Mouse (Mus musculus) left cerebral cortex, postnatal 14 days (tissue): ENCODE data around the gene Olfr1058. TPM values are rescaled to one million over a fixed set of nuclear protein-coding genes. Genes with fewer than 3 reads are reported as not detected.
"Not testable (repeated sequence)": the region's sequence is repeated elsewhere in the genome, so short reads cannot be mapped to it uniquely, and the experiment has no call there.

Experiments
- DNase-seq, 2 experiments: peaks; one replicate each; pipeline ENCODE4 v3.0.0; 2021 to 2022; ENCODE audit warnings: low spot score in 2 of 2, mixed read lengths in 1 of 2
- intact Hi-C: fragments of 180-260 bp; cut with DNase I; formaldehyde crosslinking; loops from one replicate; pipeline ENCODE4 v1.15.1; 2025
- long read RNA-seq, 2 experiments: library from polyadenylated mRNA; stranded (forward); transcript quantifications; one replicate each; pipeline ENCODE4 v2.0.0; 2021
- total RNA-seq, 2 experiments: library from RNA; stranded (reverse); gene quantifications; 2 replicates each; pipeline ENCODE4 v1.2.3; 2021

The Olfr1058 gene
- not detected for total RNA-seq
- long read RNA-seq, experiment 1, result 0 reads
- long read RNA-seq, experiment 2, result 0 reads

DNA sequence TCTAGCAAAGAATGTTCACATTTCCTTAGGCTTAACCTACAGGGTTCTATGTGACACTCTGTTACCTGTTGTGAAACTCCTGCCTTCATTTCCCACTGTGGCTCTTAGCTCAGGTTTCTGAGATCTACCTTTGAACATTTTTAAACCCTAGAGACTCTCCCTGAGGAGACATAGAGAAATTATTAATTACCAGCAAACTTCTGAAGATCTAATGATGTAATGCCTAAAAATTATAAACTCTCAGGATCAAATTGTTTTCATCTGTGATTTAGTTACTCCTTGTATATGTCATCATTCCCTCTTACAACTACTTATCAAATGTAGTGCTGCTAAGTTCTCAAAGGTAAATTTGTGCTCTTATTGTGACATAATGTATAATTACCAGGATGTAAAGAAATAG lies at the start of gene Olfr1058:
Olfr1058 (minus strand) TSS at position 101 of the 400 bp plus-strand sequence.
- intact Hi-C loops, DNase-seq: not testable (repeated sequence)

DNA sequence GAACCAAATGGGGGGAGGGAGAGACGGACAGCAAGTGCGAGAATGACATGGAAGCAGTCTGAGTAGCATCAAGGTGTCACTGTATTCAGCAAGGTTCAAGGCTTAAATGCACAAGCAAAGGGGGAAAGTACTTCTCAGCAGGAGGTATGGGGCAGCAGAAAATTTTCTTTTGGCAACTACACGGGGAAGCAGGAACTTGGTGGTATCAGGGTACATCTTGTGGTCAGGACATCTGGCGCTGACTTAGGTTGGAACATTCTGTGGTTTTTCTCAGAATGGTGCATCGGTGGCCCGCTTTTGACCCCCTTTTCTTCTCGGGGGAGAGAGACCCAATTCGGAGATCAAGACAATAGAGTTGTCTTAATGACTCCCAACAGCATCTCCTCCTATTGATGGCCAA lies 40.1 kb upstream of the Olfr1058 start:
- intact Hi-C loops, DNase-seq: not testable (repeated sequence)

DNA sequence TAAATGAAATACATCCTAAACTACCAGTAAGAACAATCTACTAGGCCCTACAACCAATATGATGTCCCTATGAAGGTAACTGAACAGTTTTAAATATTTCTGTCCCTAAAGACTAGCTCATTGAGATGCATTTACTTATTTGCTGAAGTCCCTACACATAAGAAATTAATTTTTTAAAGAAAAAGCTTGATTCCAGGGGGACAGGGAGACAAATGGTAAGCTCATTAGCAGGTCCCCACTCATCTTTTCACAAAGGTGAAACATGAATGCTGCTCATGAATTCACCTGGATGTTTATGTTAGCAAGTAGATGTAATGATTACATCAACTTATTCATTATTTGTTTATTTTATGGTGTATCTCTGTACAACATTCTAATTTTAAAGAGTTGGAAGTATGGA lies 38.3 kb upstream of the Olfr1058 start, which contains the start of gene Olfr1062:
Olfr1062 (minus strand) TSS at position 101 of the 400 bp plus-strand sequence.
- DNase-seq, intact Hi-C loops: not testable (repeated sequence)

DNA sequence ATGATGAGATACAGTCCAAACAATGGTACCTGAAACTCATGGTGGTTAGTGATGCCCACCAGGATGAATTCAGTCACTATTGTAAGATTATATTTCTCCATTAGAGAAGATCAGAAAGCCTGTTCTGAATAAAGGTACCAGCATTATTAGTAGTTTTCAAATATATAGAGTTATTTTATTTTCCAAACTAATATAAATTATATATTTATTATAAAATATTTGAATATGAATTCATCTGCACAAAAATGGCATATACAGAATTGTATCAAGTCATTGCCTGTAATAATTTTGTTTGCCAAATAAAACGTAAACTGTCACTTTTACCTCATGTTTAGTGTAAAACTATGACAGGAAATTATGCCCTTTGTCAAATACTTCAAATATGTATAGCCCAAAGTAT lies 25.6 kb upstream of the Olfr1058 start, which contains the start of gene Olfr1061:
Olfr1061 (minus strand) TSS at position 101 of the 400 bp plus-strand sequence.
- DNase-seq, result no peak
- intact Hi-C loops, result no loop called here

DNA sequence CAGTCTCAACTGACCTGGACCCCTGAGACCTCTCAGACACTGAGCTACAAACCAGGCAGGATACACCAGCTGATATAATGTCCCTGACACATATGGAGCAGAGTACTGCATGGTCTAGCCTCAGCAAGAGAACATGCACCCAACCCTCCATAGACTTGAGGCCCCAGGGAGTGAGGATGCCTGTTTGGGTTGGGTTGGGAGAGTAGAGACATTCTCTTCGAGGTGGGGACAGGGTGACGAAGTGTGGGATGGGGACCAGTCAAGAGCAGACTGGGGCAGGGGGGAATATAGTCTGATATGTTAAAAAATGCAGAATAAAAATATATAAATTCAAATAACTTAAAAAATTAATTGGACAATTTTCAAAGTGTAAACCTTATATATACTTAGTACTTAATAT lies 6.8 kb upstream of the Olfr1058 start:
- no peak for DNase-seq
- intact Hi-C loops, result no loop called here

DNA sequence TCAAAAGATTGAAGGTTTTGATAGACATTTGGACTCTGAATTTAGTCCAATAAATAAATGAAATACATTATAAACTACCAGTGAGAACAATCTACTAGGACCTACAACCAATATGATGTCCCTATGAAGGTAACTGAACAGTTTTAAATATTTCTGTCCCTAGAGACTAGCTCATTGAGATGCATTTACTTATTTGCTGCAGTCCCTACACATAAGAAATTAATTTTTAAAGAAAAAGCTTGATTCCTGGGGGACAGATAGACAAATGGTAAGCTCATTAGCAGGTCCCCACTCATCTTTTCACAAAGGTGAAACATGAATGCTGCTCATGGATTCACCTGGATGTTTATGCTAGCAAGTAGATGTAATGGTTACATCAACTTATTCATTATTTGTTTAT lies 10.1 kb downstream of the Olfr1058 start, which contains the start of gene Olfr1057:
Olfr1057 (minus strand) TSS at position 101 of the 400 bp plus-strand sequence.
- DNase-seq, result no peak

DNA sequence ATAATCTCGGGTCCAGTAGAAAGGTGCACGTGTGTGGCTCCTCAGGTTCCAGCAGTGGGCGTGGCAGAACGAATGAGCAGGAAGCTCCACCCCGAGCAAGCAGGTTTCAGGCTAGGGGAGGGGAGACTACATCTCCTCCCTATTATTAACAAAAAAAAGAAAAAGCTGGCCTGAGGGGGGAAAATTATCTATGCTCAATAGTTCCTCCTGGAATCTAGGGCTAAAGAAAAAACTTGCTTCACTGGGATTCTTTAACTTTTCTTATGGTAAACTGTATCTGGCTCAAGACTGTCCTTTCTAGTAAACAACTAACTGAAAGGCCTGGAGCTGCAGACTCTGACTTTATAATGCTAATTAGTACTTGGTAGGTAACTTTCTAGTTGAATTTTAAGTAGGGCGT lies 22.0 kb downstream of the Olfr1058 start:
- DNase-seq, intact Hi-C loops: not testable (repeated sequence)

More for the DNA sequence above, 10.1 kb downstream of the Olfr1058 start, which contains the start of gene Olfr1057:
- intact Hi-C loops, result no loop called here

DNA sequence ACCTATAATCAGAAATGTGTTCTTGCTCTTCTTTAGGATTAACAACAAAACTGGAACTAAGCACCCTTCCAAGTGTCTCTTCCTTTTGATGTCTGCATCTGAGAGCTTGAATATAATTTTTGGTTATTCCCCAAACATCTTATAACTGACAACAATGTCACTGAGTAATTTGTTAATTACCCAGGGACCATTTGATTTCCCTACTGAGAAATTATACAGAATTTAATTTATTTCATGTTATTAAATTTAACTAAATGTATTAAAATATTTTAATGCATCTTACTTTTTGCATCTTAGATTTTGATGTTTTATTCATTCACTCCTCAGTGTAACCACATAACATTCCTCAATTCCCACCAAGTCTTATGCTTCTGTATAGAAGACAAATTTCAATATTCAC lies 26.0 kb downstream of the Olfr1058 start, which contains the start of gene Olfr1056:
Olfr1056 (minus strand) TSS at position 101 of the 400 bp plus-strand sequence.
- intact Hi-C loops, result no loop called here
- DNase-seq, result no peak

DNA sequence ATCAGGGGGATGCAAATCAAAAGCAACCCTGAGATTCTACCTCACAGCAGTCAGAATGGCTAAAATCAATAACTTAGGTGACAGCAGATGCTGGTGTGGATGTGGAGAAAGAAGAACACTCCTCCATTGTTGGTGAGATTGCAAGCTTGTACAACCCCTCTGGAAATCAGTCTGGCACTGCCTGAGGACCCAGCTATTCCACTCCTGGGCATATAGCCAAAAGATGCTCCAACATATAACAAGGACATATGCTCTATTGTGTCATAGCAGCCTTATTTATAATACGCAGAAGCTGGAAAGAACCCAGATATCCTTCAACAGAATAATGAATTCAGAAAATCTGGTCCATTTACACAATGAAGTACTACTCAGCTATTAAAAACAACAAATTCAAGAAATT lies 36.6 kb downstream of the Olfr1058 start:
- DNase-seq, intact Hi-C loops: not testable (repeated sequence)

DNA sequence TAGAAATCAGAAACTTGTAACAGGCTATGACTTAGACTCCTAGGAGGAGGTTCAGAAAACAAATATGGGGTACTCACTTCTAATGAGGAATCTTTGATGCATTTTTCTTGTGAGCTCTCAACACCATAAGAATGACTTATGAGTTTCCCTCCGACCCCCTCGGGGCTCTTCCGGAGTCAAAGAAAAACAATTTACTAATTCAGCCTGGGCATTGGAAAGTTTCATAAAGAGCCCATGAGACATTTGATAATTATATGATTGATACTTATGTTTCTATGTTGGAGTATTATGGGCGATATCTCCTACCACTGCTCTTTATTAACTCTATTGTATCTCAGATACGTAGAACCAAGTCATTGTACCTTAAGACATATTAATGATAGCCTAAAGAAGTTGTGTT lies 38.2 kb downstream of the Olfr1058 start, which contains the start of gene Olfr1055:
Olfr1055 (minus strand) TSS at position 101 of the 400 bp plus-strand sequence.
- DNase-seq, result no peak
- intact Hi-C loops, result no loop called here

DNA sequence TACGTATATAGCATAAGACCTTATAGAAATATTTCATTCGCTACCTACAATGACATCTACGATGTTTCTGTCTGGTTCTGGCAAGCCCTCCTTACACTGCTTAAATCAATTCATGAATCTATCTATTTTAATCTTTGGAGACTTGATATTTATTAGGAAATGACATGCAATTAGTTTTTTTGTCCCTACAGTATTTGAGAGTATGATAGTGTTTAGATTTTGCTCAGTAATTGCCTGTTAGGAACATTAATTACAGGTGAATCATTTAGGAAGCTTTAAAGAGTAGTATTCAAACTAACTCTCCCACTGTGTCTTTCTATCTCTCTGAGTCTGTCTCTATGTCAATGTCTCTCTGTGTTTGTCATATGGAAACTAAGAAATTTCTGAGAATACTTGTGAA lies 53.0 kb downstream of the Olfr1058 start, which contains the start of gene Olfr1054:
Olfr1054 (minus strand) TSS at position 101 of the 400 bp plus-strand sequence.
- intact Hi-C loops, result no loop called here
- no peak for DNase-seq

Other genes starting within 250 kb of the Olfr1058 start
- not detected for gene Olfr1040, start 241.8 kb downstream of the Olfr1058 start, total RNA-seq
- not detected for gene Olfr1042, start 226.7 kb downstream of the Olfr1058 start, total RNA-seq
- not detected for gene Olfr1043, start 221.0 kb downstream of the Olfr1058 start, total RNA-seq
- gene Olfr1044, start 210.7 kb downstream of the Olfr1058 start, total RNA-seq, result not detected
- gene Olfr52, start 202.9 kb downstream of the Olfr1058 start, total RNA-seq, result not detected
- not detected for gene Olfr1045, start 185.6 kb downstream of the Olfr1058 start, total RNA-seq
- not detected for gene Olfr1046, start 169.2 kb downstream of the Olfr1058 start, total RNA-seq
- gene Olfr1047, start 157.2 kb downstream of the Olfr1058 start, total RNA-seq, result not detected
- not detected for gene Olfr1048, start 148.3 kb downstream of the Olfr1058 start, total RNA-seq
- not detected for gene Olfr1049, start 130.2 kb downstream of the Olfr1058 start, total RNA-seq
- not detected for gene Olfr1051, start 109.5 kb downstream of the Olfr1058 start, total RNA-seq
- gene Olfr1052, start 96.1 kb downstream of the Olfr1058 start, total RNA-seq, result not detected
- gene Olfr1053, start 73.3 kb downstream of the Olfr1058 start, total RNA-seq, result not detected
- not detected for gene Olfr1054, start 53.1 kb downstream of the Olfr1058 start, total RNA-seq
- not detected for gene Olfr1055, start 38.3 kb downstream of the Olfr1058 start, total RNA-seq
- not detected for gene Olfr1056, start 26.1 kb downstream of the Olfr1058 start, total RNA-seq
- gene Olfr1057, start 10.2 kb downstream of the Olfr1058 start, total RNA-seq, result not detected
- gene Olfr1061, start 25.5 kb upstream of the Olfr1058 start, total RNA-seq, result not detected
- gene Olfr1062, start 38.2 kb upstream of the Olfr1058 start, total RNA-seq, result not detected
- gene Olfr1065, start 62.0 kb upstream of the Olfr1058 start, total RNA-seq, result not detected
- not detected for gene Olfr1066, start 67.7 kb upstream of the Olfr1058 start, total RNA-seq
- not detected for gene Olfr228, start 98.8 kb upstream of the Olfr1058 start, total RNA-seq
- not detected for gene Olfr1076, start 119.9 kb upstream of the Olfr1058 start, total RNA-seq
- not detected for gene Olfr1079, start 153.9 kb upstream of the Olfr1058 start, total RNA-seq
- gene Olfr1080, start 169.7 kb upstream of the Olfr1058 start, total RNA-seq, result not detected
- gene Olfr1082, start 210.4 kb upstream of the Olfr1058 start, total RNA-seq, result not detected